Comparison of ENCODE assay signal across 8 mouse cellular contexts in genomic region chr11:83472324-83473234, GRCm38 (mm10). TPM values are rescaled to one million over a fixed set of nuclear protein-coding genes. Genes with fewer than 3 reads are reported as not detected.
DNase-seq lines count a peak whose midpoint lies in the region; ATAC-seq and TF ChIP-seq lines count a peak whose summit lies in the region.

TSS of gene Taf15 (plus strand) at chr11:83473086.

- peak within 1 kb of the TSS; percentile 94 for H3K4me2 ChIP-seq in heart, embryonic 11.5 days
- H3K4me2 ChIP-seq in kidney, embryonic 16.5 days (replicated peaks; ENCODE audit: low read depth, low read length): peak within 1 kb of the TSS; percentile 70
- H3K4me2 ChIP-seq in myocyte (ENCODE audit: low read depth): peak within 1 kb of the TSS; percentile 83

- peaks cover 42% of the 10 kb centered on the region for H3K79me3 ChIP-seq in C2C12 (ENCODE audit: low read depth)

- H3K79me2 ChIP-seq in C2C12 (ENCODE audit: control insufficient read depth, insufficient read depth): peaks cover 48% of the 10 kb centered on the region
- peaks cover 4% of the 10 kb centered on the region; the same call in 1 of the 2 replicates for H3K79me2 ChIP-seq in liver, adult 2 months (ENCODE audit: control insufficient read depth, insufficient read depth, low read length)
- H3K79me2 ChIP-seq in myocyte (ENCODE audit: control insufficient read depth, insufficient read depth): peaks cover 43% of the 10 kb centered on the region

- peak; percentile 98 for ATAC-seq in heart, embryonic 11.5 days (replicated peaks; ENCODE audit: insufficient number of reproducible peaks, low FRiP score, low TSS enrichment)
- peak; percentile 99 for ATAC-seq in kidney, embryonic 16.5 days (ENCODE audit: low FRiP score, low TSS enrichment)

- peaks cover 24% of the 10 kb centered on the region for H3K4me1 ChIP-seq in erythroblast, embryonic 14.5 days (ENCODE audit: control insufficient read depth)
- H3K4me1 ChIP-seq in heart, embryonic 11.5 days (ENCODE audit: control insufficient read depth, insufficient read depth, low read length): peaks cover 17% of the 10 kb centered on the region
- peaks cover 9% of the 10 kb centered on the region for H3K4me1 ChIP-seq in kidney, embryonic 16.5 days (ENCODE audit: insufficient read depth, low read length)
- peaks cover 15% of the 10 kb centered on the region; the same call in 1 of the 2 replicates for H3K4me1 ChIP-seq in liver, adult 2 months (ENCODE audit: control insufficient read depth, insufficient read depth, low read length)

- H3K9ac ChIP-seq in heart, embryonic 11.5 days (ENCODE audit: low read depth, low read length): peak within 1 kb of the TSS; percentile 90
- peak within 1 kb of the TSS; percentile 83 for H3K9ac ChIP-seq in kidney, embryonic 16.5 days (replicated peaks; ENCODE audit: low read length)
- peak within 1 kb of the TSS; percentile 86 for H3K9ac ChIP-seq in liver, adult 2 months (ENCODE audit: low read depth, low read length)

- H3K36me3 ChIP-seq in C2C12 (ENCODE audit: control insufficient read depth, insufficient read depth) (peaks cover 34% of the 10 kb centered on the region), myocyte (ENCODE audit: control insufficient read depth, insufficient read depth) (peaks cover 17% of the 10 kb centered on the region)
- H3K36me3 ChIP-seq in erythroblast, embryonic 14.5 days (ENCODE audit: control insufficient read depth): peaks cover 25% of the 10 kb centered on the region
- 0 out of 2 replicates have a peak, but pooled peaks cover 4% of the 10 kb centered on the region for H3K36me3 ChIP-seq in heart, embryonic 11.5 days (ENCODE audit: control insufficient read depth, insufficient read depth, low read length)
- peaks cover 4% of the 10 kb centered on the region for H3K36me3 ChIP-seq in kidney, embryonic 16.5 days (ENCODE audit: insufficient read depth, low read length)
- peaks cover 7% of the 10 kb centered on the region; the same call in 1 of the 2 replicates for H3K36me3 ChIP-seq in liver, adult 2 months (ENCODE audit: control insufficient read depth, insufficient read depth, low read length)
- H3K36me3 ChIP-seq in splenic B cell, adult 2 months (ENCODE audit: control insufficient read depth, insufficient read depth, low read length, poor library complexity, severe bottlenecking): no peaks in the 10 kb centered on the region

- peak within 1 kb of the TSS; percentile 91 for H3K27ac ChIP-seq in heart, embryonic 11.5 days (ENCODE audit: low read depth, low read length)
- peak within 1 kb of the TSS; percentile 91 for H3K27ac ChIP-seq in kidney, embryonic 16.5 days (ENCODE audit: low read length)
- peak within 1 kb of the TSS; percentile 97 for H3K27ac ChIP-seq in liver, adult 2 months (replicated peaks; ENCODE audit: insufficient read depth, low read depth, low read length)

- WGBS in heart, embryonic 11.5 days (ENCODE audit: insufficient replicate concordance): under 1% methylated on average over 66 of the region's 66 CpGs
- WGBS in kidney, embryonic 16.5 days: under 1% methylated on average over 66 of the region's 66 CpGs
- 1% methylated on average over 66 of the region's 66 CpGs for WGBS in liver, adult 2 months

- H3K27me3 ChIP-seq in C2C12 (ENCODE audit: control insufficient read depth, insufficient read depth, insufficient read length) (no peaks in the 10 kb centered on the region), myocyte (ENCODE audit: control insufficient read depth, insufficient read depth, insufficient read length) (no peaks in the 10 kb centered on the region)
- peaks cover 14% of the 10 kb centered on the region for H3K27me3 ChIP-seq in erythroblast, embryonic 14.5 days (ENCODE audit: control insufficient read depth)
- H3K27me3 ChIP-seq in heart, embryonic 11.5 days (ENCODE audit: control insufficient read depth, insufficient read depth, low read length): no peaks in the 10 kb centered on the region
- H3K27me3 ChIP-seq in kidney, embryonic 16.5 days (ENCODE audit: insufficient read depth, low read length): no peaks in the 10 kb centered on the region
- H3K27me3 ChIP-seq in liver, adult 2 months (ENCODE audit: control insufficient read depth, insufficient read depth, low read length): no peaks in the 10 kb centered on the region
- no peaks in the 10 kb centered on the region for H3K27me3 ChIP-seq in splenic B cell, adult 2 months (ENCODE audit: control insufficient read depth, insufficient read depth, low read length, poor library complexity, severe bottlenecking)

- peak; percentile 100 for DNase-seq in brain, embryonic 14.5 days (ENCODE audit: low read depth)
- DNase-seq in liver, adult 2 months (ENCODE audit: extremely low read depth, low read depth, low spot score): peak; percentile 96
- peak; percentile 99 for DNase-seq in splenic B cell, adult 2 months (ENCODE audit: low read depth, low spot score)

- H3K9me3 ChIP-seq in erythroblast, embryonic 14.5 days (ENCODE audit: control insufficient read depth, low read length): no peaks in the 10 kb centered on the region
- no peaks in the 10 kb centered on the region for H3K9me3 ChIP-seq in heart, embryonic 11.5 days (replicated peaks; ENCODE audit: control insufficient read depth, low read length)
- no peaks in the 10 kb centered on the region for H3K9me3 ChIP-seq in kidney, embryonic 16.5 days (ENCODE audit: low read length)

- TF ChIP-seq POLR2A in brain, embryonic 14.5 days (IDR thresholded peaks at IDR 0.05; ENCODE audit: borderline replicate concordance, extremely low read depth, insufficient read depth, insufficient read length, poor library complexity, severe bottlenecking): peak; percentile 93
- TF ChIP-seq POLR2A in liver, adult 2 months (IDR thresholded peaks at IDR 0.05; ENCODE audit: extremely low read depth, insufficient read depth, low read length): peak; percentile 90
- peak; percentile 97 for TF ChIP-seq POLR2A in myocyte (IDR thresholded peaks at IDR 0.05; ENCODE audit: insufficient read length, low read depth)

- TF ChIP-seq CTCF in C2C12 (IDR thresholded peaks at IDR 0.05; ENCODE audit: control insufficient read depth, insufficient read depth, insufficient read length): peak; percentile 62
- TF ChIP-seq CTCF in brain, embryonic 14.5 days (IDR thresholded peaks at IDR 0.05; ENCODE audit: borderline replicate concordance, extremely low read depth, insufficient read depth, insufficient read length): peak; percentile 62
- peak; percentile 72 for TF ChIP-seq CTCF in liver, adult 2 months (IDR thresholded peaks at IDR 0.05; ENCODE audit: low read depth, low read length)

- H3K4me3 ChIP-seq in C2C12 (ENCODE audit: insufficient read depth, poor library complexity, severe bottlenecking) (peak within 1 kb of the TSS; percentile 95), myocyte (peak within 1 kb of the TSS; percentile 91)
- peak within 1 kb of the TSS; percentile 98 for H3K4me3 ChIP-seq in erythroblast, embryonic 14.5 days (replicated peaks)
- H3K4me3 ChIP-seq in heart, embryonic 11.5 days (ENCODE audit: low read depth, low read length): peak within 1 kb of the TSS; percentile 98
- H3K4me3 ChIP-seq in kidney, embryonic 16.5 days (ENCODE audit: low read length): peak within 1 kb of the TSS; percentile 66
- peak within 1 kb of the TSS; percentile 97 for H3K4me3 ChIP-seq in liver, adult 2 months (ENCODE audit: insufficient read depth, low read depth, low read length)

- H3ac ChIP-seq in C2C12 (ENCODE audit: control insufficient read depth, insufficient read length, low read depth) (peak within 1 kb of the TSS; percentile 96), myocyte (ENCODE audit: control insufficient read depth, insufficient read length) (peak within 1 kb of the TSS; percentile 8)

TF ChIP-seq in C2C12, 6 proteins besides CTCF, POLR2A, EP300 and RAD21:
- TF ChIP-seq USF1 (IDR thresholded peaks at IDR 0.05; ENCODE audit: low read depth) (no peak), CEBPB (IDR thresholded peaks at IDR 0.05; ENCODE audit: low read depth) (peak; percentile 46), MAX (IDR thresholded peaks at IDR 0.05) (peak; percentile 91), FOSL1 (IDR thresholded peaks at IDR 0.05; ENCODE audit: insufficient read depth, low read length, poor library complexity, severe bottlenecking) (no peak)

TF ChIP-seq in myocyte, 11 proteins besides CTCF, POLR2A, EP300 and RAD21:
- TF ChIP-seq TCF12 (IDR thresholded peaks at IDR 0.05; ENCODE audit: insufficient read depth, poor library complexity, severe bottlenecking) (no peak), TCF3 (IDR thresholded peaks at IDR 0.05; ENCODE audit: insufficient read length, low read depth) (no peak), MYOG (IDR thresholded peaks at IDR 0.05; ENCODE audit: control insufficient read depth in 1 of 3, insufficient read depth in 1 of 3, insufficient read length in 2 of 3, low read depth in 2 of 3) (peak in 1 of 3 experiments; percentile 10), E2F4 (IDR thresholded peaks at IDR 0.05; ENCODE audit: insufficient read depth) (peak; percentile 31), POLR2AphosphoS2 (IDR thresholded peaks at IDR 0.05; ENCODE audit: insufficient read length, low read depth) (peak; percentile 96), SRF (IDR thresholded peaks at IDR 0.05; ENCODE audit: control insufficient read depth, insufficient read length, low read depth) (no peak), CEBPB (IDR thresholded peaks at IDR 0.05; ENCODE audit: insufficient read depth, poor library complexity, severe bottlenecking) (peak; percentile 97), REST (IDR thresholded peaks at IDR 0.05; ENCODE audit: insufficient read depth, insufficient read length) (no peak)

RNA-seq across cellular contexts. Expression of gene Taf15, which starts in this region (rescaled TPM):
- polyA plus RNA-seq in C2C12 (2012; fragmentation: generic; extraction: Trizol) (44.6 TPM), myocyte (2012; fragmentation: generic; extraction: Trizol) (74.2 TPM)
- 51.0 and 92.8 TPM in 2 replicates for polyA plus RNA-seq in brain, embryonic 14.5 days (2012; rRNA removed)
- 21.1 and 21.3 TPM in 2 replicates for polyA plus RNA-seq in erythroblast, embryonic 14.5 days (2012)
- polyA plus RNA-seq in heart, embryonic 11.5 days (2014; fragmentation: Nextera tagmentation; extraction: Ambion mirVana): 6.0 and 15.1 TPM in 2 replicates
- 8.3 and 14.6 TPM in 2 replicates for polyA plus RNA-seq in kidney, embryonic 16.5 days (2015; fragmentation: Nextera tagmentation; extraction: Ambion mirVana)
- total RNA-seq in liver, adult 2 months (2014; rRNA removed): 29.1 and 29.9 TPM in 2 replicates
- 7.1 and 8.5 TPM in 2 replicates for polyA plus RNA-seq in liver, adult 2 months (2012; rRNA removed)

Comparison
In these comparisons a context has a peak if more than half of its experiments do, and no peak if none do; other contexts are left out.
1. Peak in every context shown above with its lines: DNase-seq, ATAC-seq, H3K4me3 ChIP-seq and H3K27ac ChIP-seq.